In genomic region chr4:59785412-59785811, GRCm38 (mm10) we compare ENCODE assay signal across 18 mouse cellular contexts.
"Had no signal": no experiment of that assay in that cellular context is flagged by ENCODE, and none has a peak within 500 bp of the region (broad histone marks: within the 10 kb centered on the region; RNA-seq: fewer than 3 reads in every experiment).

No protein-coding gene starts in this region.

- H3K4me1 ChIP-seq: stomach, embryonic 15.5 days had no signal

- H3K27ac ChIP-seq: limb, embryonic 10.5 days; limb, embryonic 13.5 days; liver, embryonic 13.5 days; midbrain, embryonic 12.5 days; midbrain, embryonic 15.5 days; neural tube, embryonic 12.5 days; neural tube, embryonic 15.5 days; stomach, embryonic 15.5 days had no signal

- H3K4me3 ChIP-seq: limb, embryonic 10.5 days; limb, embryonic 13.5 days; liver, embryonic 13.5 days; midbrain, embryonic 12.5 days; midbrain, embryonic 15.5 days; neural tube, embryonic 12.5 days; neural tube, embryonic 15.5 days; stomach, embryonic 15.5 days had no signal

- DNase-seq: kidney, adult 8-10 months; kidney, postnatal 14 days; kidney, postnatal 4 days; liver, embryonic 13.5 days; lung, adult 2 months; lung, postnatal 14 days; lung, postnatal 4 days; right cerebral cortex, adult 18-20 months; right cerebral cortex, postnatal 14 days; spleen, adult 18-20 months; thymus, postnatal 36 days had no signal
